Mouse (Mus musculus) lung, embryonic 15.5 days (tissue): ENCODE measurements around the gene B4galnt2. TPM values are rescaled to one million over a fixed set of nuclear protein-coding genes. Genes with fewer than 3 reads are reported as not detected.

Experiments used
- ATAC-seq: fragments of 200-750 bp; cut with Nextera tagmentation; 2 replicates; pipeline ENCODE4 v1.8.0; 2017; ENCODE audit warnings: moderate number of reproducible peaks, borderline replicate concordance; ENCODE audit not compliant: low FRiP score, low TSS enrichment; ENCODE audit errors: extremely low read depth
- H3K27ac ChIP-seq: fragments of 300-500 bp; sonication (generic); 2 replicates; pipeline ENCODE4 v1.5.1; 2015; ENCODE audit warnings: moderate library complexity, mild to moderate bottlenecking, inconsistent platforms
- H3K27me3 ChIP-seq: fragments of 300-500 bp; sonication (generic); 2 replicates; pipeline ENCODE4 v1.6.1; 2015; ENCODE audit warnings: inconsistent platforms
- H3K36me3 ChIP-seq: fragments of 300-500 bp; sonication (generic); 2 replicates; pipeline ENCODE4 v1.6.1; 2015; ENCODE audit warnings: inconsistent platforms
- H3K4me1 ChIP-seq: fragments of 300-500 bp; sonication (generic); 2 replicates; pipeline ENCODE4 v1.6.1; 2015; ENCODE audit warnings: inconsistent platforms
- H3K4me2 ChIP-seq: fragments of 300-500 bp; sonication (generic); 2 replicates; pipeline ENCODE4 v1.6.1; 2015; ENCODE audit warnings: inconsistent platforms, mild to moderate bottlenecking, moderate library complexity
- H3K4me3 ChIP-seq: fragments of 300-500 bp; sonication (generic); 2 replicates; pipeline ENCODE4 v1.5.1; 2015; ENCODE audit warnings: mild to moderate bottlenecking, inconsistent platforms
- H3K9ac ChIP-seq: fragments of 300-500 bp; sonication (generic); 2 replicates; pipeline ENCODE4 v1.6.1; 2015; ENCODE audit warnings: inconsistent platforms
- H3K9me3 ChIP-seq: fragments of 300-500 bp; sonication (generic); 2 replicates; pipeline ENCODE4 v1.6.1; 2016; ENCODE audit warnings: inconsistent platforms
- WGBS: fragments of 180-500 bp; shearing (Covaris S2); methylation state at CpG from one replicate; pipeline ENCODE4 v1.1.7; 2015; 5-methylcytosine and 5-hydroxymethylcytosine counted together
- polyA plus RNA-seq: library from polyadenylated mRNA; unstranded; fragments of >200 nt; fragmentation: Nextera tagmentation; extraction: Ambion mirVana; gene quantifications from 2 replicates; pipeline ENCODE4 v1.2.1, GENCODE M21; 2015

B4galnt2 gene
- polyA plus RNA-seq, 1 experiment from 2014 or later, result 0.30 TPM

DNA sequence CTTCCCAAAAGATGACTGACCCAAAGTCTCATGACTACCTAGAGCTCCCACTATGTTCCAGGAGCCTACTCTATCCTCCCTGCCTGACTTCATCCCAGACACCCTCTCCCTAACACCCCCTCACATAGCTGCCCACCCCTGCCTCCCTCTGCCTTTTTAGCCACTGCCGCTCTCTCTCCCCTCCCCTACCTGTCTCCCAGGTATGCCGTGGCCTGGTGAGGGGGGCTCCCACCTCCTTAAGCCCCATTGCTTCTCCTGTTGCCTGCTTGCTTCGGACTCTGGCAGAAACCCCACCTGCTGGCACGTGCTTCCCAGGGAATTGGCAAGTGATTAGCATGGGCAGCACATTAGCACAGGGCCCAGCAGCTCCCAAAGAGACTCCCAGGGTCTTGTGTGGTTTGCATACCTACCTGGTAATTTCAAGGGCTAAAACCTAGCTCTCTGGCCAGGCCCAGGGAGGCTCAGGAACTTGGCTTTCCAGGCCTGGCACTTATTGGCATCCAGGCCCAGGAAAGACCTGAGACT, 85.1 kb downstream of the B4galnt2 start:
- Histone ChIP-seq H3K4me3 (peak overlapping the region; percentile 31; the same call in 1 of the 2 replicates), H3K9me3 (no peaks in the 10 kb centered on the region), H3K9ac (no peak overlapping the region), H3K27me3 (peaks cover 92% of the 10 kb centered on the region), H3K4me1 (peaks cover 47% of the 10 kb centered on the region), H3K36me3 (no peaks in the 10 kb centered on the region), H3K4me2 (peak overlapping the region; percentile 60; the same call in 1 of the 2 replicates), H3K27ac (no peak overlapping the region)
- WGBS, result 29% methylated on average over 4 of the region's 4 CpGs
- no peak for ATAC-seq

DNA sequence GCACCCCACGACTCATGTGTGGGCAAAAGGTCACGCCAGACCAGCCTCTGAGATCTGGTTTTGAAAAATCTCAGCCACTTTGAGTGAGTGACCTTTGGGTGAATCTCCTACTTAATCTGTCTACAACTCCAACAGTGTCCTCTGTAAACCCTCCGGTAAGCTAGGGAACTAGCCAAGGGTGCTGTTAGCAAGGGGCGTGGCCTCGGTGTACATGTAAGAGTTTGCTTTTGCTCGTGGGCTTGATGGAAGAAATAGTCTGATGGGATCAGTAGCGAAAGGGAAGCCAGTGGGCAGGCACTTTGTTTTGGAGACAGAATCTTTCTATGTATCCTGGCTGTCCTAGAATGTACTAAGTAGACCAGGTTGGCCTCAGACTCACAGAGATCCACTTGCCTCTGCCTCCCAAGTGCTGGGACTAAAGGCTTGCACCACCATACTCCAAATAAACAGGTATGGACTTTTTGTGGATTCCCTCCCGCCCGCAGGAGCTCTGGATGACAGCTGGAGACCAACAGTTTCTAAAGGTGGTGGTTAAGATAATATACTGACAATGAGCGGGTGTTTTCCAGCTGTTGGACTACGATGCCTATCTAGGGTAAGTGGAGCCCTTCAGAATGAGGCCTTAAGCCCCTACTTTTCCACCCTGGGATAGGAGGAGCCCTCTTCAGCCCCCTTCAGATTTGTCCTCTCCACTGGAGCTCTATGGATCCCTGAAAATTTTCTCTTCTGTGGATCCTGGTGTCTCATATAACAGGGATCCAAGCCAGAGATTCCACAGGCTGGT, 86.3 kb downstream of the B4galnt2 start:
- 55% methylated on average over 11 of the region's 11 CpGs for WGBS
- Histone ChIP-seq H3K9ac (no peak overlapping the region), H3K4me2 (no peak overlapping the region), H3K36me3 (no peaks in the 10 kb centered on the region), H3K4me3 (no peak overlapping the region), H3K9me3 (no peaks in the 10 kb centered on the region), H3K27ac (no peak overlapping the region), H3K27me3 (peaks cover 83% of the 10 kb centered on the region), H3K4me1 (peaks cover 40% of the 10 kb centered on the region)
- ATAC-seq, result no peak

DNA sequence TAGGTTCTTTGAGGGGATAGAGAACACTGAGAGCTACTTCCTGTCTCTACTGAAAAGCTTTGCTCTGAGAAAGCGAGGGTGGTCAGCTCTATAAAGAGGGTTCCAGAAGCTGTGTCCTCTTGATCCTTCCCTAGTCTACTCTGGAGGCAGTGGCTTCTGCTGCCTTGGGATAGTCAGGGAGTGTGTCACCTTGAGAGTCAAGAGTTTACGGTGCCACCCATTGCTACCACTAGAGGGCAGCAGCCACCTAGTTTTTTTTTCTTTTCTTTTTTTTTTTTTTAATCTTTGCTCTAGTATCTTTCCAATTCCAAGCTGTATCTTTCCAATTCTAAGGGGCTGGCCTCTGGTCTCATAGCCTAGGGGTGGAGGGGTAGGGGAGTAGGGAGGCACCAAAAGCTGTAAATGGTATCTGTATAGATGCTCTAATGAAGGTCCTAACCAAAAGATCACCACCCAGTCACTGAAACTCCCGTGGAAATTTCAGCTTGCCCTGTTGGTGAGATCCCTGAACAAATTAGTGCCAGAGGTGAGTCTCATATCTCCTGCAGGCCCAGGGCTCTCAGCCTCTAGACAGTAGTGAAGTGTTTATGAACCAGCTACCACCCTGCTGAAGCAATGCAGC, 87.1 kb downstream of the B4galnt2 start:
- Histone ChIP-seq H3K9ac (no peak overlapping the region), H3K27me3 (peaks cover 81% of the 10 kb centered on the region), H3K9me3 (no peaks in the 10 kb centered on the region), H3K4me2 (no peak overlapping the region), H3K27ac (no peak overlapping the region), H3K4me1 (peaks cover 37% of the 10 kb centered on the region), H3K36me3 (no peaks in the 10 kb centered on the region), H3K4me3 (no peak overlapping the region)
- 13% methylated on average over 3 of the region's 3 CpGs for WGBS
- no peak for ATAC-seq

DNA sequence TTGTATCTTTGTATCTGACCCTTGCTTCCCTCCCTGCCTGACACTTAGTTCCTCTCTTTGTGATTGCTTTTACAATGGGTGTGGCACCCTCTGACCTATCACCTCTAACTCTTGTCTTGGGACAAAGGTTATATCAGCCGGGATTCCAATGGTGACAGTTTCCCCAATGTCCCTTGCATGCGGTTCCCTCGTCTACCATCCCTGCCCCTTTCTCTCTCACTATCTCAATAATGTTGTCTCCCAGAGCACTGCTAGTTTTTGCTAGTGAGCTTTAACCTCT, 87.6 kb downstream of the B4galnt2 start:
- H3K9me3 ChIP-seq, result no peaks in the 10 kb centered on the region
- H3K27me3 ChIP-seq, result peaks cover 76% of the 10 kb centered on the region
- no peak overlapping the region for H3K27ac ChIP-seq
- H3K4me3 ChIP-seq, result no peak overlapping the region
- no peak overlapping the region for H3K9ac ChIP-seq
- no peaks in the 10 kb centered on the region for H3K36me3 ChIP-seq
- no peak overlapping the region for H3K4me2 ChIP-seq
- no peak for ATAC-seq
- H3K4me1 ChIP-seq, result peaks cover 36% of the 10 kb centered on the region
- WGBS, result 10% methylated on average over 3 of the region's 3 CpGs

DNA sequence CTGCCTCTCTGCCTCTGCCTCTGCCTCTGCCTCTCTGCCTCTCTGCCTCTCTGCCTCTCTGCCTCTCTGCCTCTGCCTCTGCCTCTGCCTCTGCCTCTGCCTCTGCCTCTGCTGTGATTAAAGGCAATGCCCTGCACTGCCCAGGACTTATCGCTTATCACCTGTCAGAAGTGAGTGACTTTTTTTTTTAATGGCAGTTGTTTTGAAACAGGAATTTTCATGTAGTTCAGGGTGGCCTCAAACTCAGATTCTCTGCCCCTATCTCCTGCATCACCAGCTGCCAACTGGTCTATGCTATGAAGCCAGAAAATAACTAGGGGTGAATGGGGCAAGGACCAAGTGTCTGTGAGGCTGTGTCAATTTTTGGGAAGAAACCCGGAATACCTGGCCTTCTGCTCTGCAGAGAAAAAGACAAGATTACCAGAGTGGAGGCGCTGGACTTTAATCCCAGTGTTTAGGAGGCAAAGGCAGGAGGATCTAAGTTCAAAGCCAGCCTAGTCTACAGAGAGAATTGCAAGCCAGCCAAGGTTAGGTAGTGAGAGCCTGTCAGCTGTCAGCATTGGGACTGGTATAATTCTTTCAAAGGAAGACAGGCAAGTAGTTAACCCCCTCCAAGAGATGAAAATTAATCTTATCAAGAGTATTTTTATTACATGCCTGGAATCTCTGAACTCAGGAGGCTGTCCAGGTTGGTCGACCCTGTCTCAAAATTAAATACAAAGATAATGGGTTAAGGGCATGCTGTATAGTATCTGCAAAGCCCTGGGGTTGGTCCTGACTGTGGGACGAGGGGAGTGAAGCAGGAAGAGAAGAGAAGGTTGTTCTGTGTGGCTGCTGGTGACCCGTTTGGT, 88.1 kb downstream of the B4galnt2 start:
- ATAC-seq, result no peak
- peaks cover 71% of the 10 kb centered on the region for H3K27me3 ChIP-seq
- no peak overlapping the region for H3K4me3 ChIP-seq
- no peaks in the 10 kb centered on the region for H3K9me3 ChIP-seq
- H3K9ac ChIP-seq, result no peak overlapping the region
- H3K36me3 ChIP-seq, result no peaks in the 10 kb centered on the region
- peaks cover 32% of the 10 kb centered on the region for H3K4me1 ChIP-seq
- no peak overlapping the region for H3K27ac ChIP-seq
- no peak overlapping the region for H3K4me2 ChIP-seq
- 47% methylated on average over 6 of the region's 6 CpGs for WGBS

DNA sequence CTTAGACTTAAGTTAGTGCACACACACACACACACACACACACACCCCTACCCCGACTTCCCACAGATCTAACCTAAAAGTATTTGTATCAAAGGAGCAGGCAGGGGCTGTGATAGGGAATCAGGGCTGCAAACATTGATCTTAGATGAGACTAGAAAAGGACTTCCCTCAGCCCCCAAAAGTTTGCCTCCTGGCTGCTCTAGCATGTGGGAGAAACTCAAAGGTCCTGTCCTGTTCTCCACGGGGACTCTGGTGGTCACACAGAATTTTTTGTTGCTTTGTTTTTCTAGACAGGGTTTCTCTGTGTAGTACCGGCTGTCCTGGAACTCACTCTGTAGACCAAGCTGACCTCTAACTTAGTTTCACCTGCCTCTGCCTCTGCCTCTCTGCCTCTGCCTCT, 89.1 kb downstream of the B4galnt2 start:
- WGBS, result 48% methylated on average over 3 of the region's 3 CpGs
- ATAC-seq, result no peak
- Histone ChIP-seq H3K4me3 (no peak overlapping the region), H3K36me3 (no peaks in the 10 kb centered on the region), H3K9me3 (no peaks in the 10 kb centered on the region), H3K4me2 (peak overlapping the region; percentile 99; the same call in 1 of the 2 replicates), H3K9ac (no peak overlapping the region), H3K27me3 (peaks cover 62% of the 10 kb centered on the region), H3K4me1 (peaks cover 22% of the 10 kb centered on the region), H3K27ac (no peak overlapping the region)

DNA sequence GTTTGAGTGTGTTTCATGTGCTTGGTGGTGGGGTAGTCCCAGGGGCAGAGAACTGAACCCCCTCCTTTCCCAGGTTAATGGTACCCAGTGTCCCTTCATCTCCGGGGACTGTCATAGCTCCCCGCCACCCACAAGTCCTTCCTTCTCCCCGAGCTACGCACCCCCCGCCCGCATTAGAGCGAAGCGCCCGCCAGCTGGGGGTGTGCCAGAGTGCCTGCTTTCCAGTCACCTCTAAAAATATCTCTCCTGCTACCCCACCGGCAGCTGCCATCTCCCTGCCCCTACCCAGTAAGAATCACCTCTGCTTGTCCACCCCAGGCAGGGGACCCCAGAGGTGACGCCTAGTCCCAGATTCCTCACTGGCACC, 89.8 kb downstream of the B4galnt2 start:
- Histone ChIP-seq H3K4me2 (peak overlapping the region; percentile 99), H3K27ac (no peak overlapping the region), H3K27me3 (peaks cover 54% of the 10 kb centered on the region), H3K36me3 (no peaks in the 10 kb centered on the region), H3K4me3 (peak overlapping the region; percentile 56), H3K4me1 (peaks cover 15% of the 10 kb centered on the region), H3K9me3 (no peaks in the 10 kb centered on the region), H3K9ac (peak overlapping the region; percentile 52)
- 0% methylated on average over 11 of the region's 11 CpGs for WGBS
- 0 out of 2 replicates have a peak, but pooled peaks have one; percentile 3 for ATAC-seq

DNA sequence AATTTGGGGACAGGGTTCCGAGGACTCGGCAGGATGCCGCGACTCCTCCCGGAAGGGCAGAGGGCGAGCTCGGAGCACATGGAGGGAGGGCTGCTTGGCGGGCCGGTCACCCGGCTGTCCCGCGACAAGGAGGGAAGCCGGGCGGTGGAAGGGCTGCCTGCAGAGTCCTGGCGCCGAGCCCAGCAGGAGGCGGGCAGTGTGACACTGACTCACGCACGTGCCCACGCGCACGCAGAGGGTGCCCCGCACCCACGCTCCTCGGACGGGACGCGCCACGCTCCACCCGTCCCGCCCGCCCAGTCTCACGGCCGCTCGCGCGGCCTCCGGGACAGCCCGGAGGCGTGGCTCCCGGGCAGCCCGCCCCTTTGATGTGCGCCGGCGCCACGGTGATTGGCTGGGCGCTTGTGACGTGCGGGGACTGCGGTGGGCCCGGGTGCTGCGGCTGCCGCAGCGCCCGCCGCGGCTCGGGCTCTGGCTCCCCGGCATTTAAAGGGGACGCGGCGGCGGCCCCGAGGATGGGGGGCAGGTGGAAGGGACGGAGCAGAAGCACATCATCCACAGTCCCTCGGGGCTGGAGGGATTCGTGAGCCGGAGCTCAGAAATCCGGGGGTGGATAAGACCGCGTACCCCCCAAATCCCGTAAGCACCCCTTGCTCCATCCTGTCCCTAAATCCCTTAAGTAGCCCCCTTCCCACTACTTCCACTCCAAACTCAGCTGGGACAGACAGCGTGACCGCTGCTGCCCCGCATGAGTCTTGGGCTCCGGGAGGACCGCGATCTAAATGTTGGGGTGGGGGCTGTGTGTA, 90.4 kb downstream of the B4galnt2 start, which contains the start of gene Phospho1:
TSS of gene Phospho1 (plus strand) at position 429 of the 806 bp plus-strand sequence.
- Histone ChIP-seq H3K27me3 (peaks cover 48% of the 10 kb centered on the region), H3K27ac (0 out of 2 replicates have a peak within 1 kb of the TSS, but pooled peaks have one; percentile 5), H3K9me3 (no peaks in the 10 kb centered on the region), H3K36me3 (no peaks in the 10 kb centered on the region), H3K4me2 (peak within 1 kb of the TSS; percentile 99), H3K4me1 (peaks cover 13% of the 10 kb centered on the region), H3K9ac (peak within 1 kb of the TSS; percentile 52), H3K4me3 (peak within 1 kb of the TSS; percentile 56)
- ATAC-seq, result peak; percentile 96
- WGBS, result under 1% methylated on average over 67 of the region's 78 CpGs

DNA sequence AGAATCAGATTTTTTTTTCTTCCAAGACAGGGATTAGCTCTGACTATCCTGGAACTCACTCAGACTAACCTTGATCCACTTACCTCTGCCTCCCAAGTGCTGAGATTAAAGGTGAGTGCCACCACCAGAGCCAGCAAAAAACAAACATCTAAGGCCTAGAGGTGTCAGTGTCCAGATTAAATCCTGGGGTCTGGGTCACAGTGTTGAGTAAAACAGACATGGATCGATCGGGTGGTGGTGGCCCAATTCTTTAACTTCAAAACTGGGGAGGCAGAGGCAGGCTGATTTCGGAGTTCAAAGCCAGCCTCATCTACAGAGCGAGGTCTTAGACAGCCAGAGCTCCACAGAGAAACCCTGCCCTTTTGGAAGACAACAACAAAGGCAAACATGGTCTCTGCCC, 92.3 kb downstream of the B4galnt2 start:
- H3K27ac ChIP-seq, result no peak overlapping the region
- no peak overlapping the region for H3K4me3 ChIP-seq
- no peak overlapping the region for H3K4me2 ChIP-seq
- H3K9ac ChIP-seq, result no peak overlapping the region
- H3K9me3 ChIP-seq, result no peaks in the 10 kb centered on the region
- ATAC-seq, result no peak
- H3K36me3 ChIP-seq, result no peaks in the 10 kb centered on the region
- 90% methylated on average over 4 of the region's 4 CpGs for WGBS
- peaks cover 33% of the 10 kb centered on the region; the same call in 1 of the 2 replicates for H3K27me3 ChIP-seq
- peaks cover 13% of the 10 kb centered on the region for H3K4me1 ChIP-seq

DNA sequence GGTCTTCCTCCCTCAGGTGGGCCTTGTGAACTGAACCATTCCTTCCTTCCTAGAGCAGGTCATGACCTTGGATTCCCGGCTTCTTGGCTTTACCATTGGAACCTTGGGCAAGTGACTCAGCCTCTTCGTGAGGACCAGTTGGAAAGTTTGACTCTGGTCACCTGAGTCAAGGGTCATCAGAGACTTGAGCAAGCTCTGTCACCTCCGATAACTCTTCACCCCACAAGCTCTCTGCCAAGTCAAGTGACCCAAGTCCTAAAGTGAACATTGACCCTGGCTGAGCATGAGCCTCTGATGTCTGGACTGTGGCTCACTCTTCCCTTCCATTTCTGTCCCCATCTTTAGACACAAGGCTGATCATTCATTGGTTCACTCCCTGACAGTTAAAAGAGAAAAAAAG, 93.2 kb downstream of the B4galnt2 start:
- peaks cover 13% of the 10 kb centered on the region for H3K4me1 ChIP-seq
- no peak overlapping the region for H3K27ac ChIP-seq
- no peak overlapping the region for H3K4me3 ChIP-seq
- no peak for ATAC-seq
- no peaks in the 10 kb centered on the region for H3K36me3 ChIP-seq
- WGBS, result 75% methylated on average over 3 of the region's 3 CpGs
- H3K27me3 ChIP-seq, result peaks cover 23% of the 10 kb centered on the region; the same call in 1 of the 2 replicates
- no peak overlapping the region for H3K9ac ChIP-seq
- no peak overlapping the region for H3K4me2 ChIP-seq
- no peaks in the 10 kb centered on the region for H3K9me3 ChIP-seq

DNA sequence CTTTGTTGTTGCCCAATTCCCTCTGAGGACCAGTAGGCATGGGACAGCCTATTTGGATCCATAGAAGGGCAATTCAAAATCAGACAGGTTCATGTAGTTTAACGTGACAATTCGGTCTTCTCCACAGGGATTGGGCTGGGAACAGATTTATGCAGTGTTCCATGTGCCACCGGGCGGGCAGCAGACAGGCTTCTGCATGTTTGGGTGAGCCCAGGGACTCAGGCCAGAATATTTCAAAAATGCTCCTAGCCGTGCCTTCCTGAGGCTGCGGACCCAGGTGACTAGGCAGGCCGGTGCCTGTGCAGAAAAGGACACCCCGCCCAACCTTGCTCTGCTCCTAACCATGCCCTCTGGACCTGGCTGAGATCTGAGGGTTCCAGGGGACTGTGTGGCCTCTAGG, 95.6 kb downstream of the B4galnt2 start:
- Histone ChIP-seq H3K9ac (no peak overlapping the region), H3K9me3 (no peaks in the 10 kb centered on the region), H3K27me3 (peaks cover 6% of the 10 kb centered on the region; the same call in 1 of the 2 replicates), H3K4me2 (no peak overlapping the region), H3K36me3 (no peaks in the 10 kb centered on the region), H3K27ac (no peak overlapping the region), H3K4me1 (peaks cover 4% of the 10 kb centered on the region; the same call in 1 of the 2 replicates), H3K4me3 (no peak overlapping the region)
- WGBS, result 82% methylated on average over 8 of the region's 8 CpGs
- no peak for ATAC-seq
